Mouse (Mus musculus): ENCODE measurements around the gene Dhx16. TPM values are rescaled to one million over a fixed set of nuclear protein-coding genes. Genes with fewer than 3 reads are reported as not detected.
"Not testable (repeated sequence)": the region's sequence is repeated elsewhere in the genome, so short reads cannot be mapped to it uniquely, and the experiment has no call there.

Dhx16 gene
- total RNA-seq, 2 experiments from 2014 or later = 37.5 to 40.8 TPM

DNA sequence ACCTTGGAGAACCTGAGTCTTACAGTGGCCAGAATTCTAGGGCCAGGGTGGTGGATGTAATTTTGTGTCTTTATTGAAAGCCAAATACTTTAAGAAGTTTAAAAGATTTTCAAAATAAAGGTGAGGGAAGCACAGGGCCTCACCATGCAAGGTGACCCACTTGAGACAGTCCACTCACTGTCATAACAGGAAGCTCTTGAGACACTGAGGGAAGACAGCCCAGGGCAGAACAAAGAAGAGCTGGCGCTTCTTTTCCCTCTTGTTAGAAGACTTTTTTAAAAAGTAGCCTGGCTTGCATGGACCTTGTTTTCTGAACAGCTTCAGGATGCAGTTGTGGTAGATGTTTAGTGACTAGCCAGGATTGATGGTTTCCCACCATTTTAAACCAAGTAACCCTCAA is 40.8 kb downstream of the Dhx16 start:
- no peak for DNase-seq

DNA sequence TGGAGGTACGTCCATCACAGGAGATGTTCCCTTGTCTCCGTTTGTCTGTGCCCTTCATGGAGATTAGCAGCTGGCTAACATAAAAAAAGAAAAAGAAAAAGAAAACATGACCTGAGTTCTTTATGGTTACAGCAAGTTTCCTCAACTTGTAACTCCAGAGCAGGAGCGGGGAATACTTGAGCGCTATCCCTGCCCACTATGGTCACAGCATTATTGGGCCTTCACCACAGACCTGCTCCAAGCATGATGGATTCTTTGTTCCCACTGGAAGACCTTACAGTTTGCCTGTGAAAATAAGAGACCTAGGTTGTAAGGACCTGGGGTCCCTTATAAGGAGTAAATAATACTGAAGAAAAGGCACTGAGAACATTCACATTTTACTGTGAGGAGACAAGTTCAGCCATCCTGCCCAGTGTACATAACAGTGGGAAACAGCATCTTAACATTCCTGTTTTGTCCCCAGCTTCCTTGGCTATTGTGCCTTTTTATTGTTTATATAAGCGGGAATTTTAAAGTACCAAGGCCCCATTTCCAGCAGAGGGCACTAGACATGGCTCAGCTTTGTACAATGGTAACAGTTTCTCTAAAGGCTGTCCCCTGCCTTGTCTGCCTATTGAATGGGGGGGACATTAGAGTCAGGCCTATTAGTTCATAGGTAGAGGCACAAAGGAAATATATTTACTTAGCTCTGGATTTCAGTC is 41.4 kb downstream of the Dhx16 start:
- peak in 1 of 2 experiments; percentile 45 for DNase-seq

- DNase-seq = no peak
Measured at GRCm38 (mm10) chr17:35921710-35922109, 42.1 kb downstream of the Dhx16 start.

- DNase-seq = no peak
Measured at GRCm38 (mm10) chr17:35922566-35922965, 42.9 kb downstream of the Dhx16 start.

DNA sequence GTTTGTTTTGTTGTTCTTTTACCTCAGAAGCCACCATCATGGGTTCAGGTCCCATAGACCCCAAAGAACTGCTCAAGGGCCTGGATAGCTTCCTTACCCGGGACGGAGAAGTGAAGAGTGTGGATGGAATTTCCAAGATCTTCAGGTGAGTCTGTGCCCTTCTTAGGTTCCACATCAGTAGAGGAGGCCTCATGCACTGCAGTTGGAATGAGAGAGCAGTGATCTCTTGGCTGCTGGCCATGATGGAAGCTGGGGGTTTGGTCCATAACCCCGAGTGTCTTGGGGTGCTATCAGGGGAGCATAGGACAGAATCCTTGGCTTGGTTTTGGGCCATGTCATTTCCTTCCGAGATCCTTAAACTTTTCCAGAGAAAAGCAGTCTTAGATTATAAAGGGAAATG is 43.7 kb downstream of the Dhx16 start:
- DNase-seq = no peak

DNA sequence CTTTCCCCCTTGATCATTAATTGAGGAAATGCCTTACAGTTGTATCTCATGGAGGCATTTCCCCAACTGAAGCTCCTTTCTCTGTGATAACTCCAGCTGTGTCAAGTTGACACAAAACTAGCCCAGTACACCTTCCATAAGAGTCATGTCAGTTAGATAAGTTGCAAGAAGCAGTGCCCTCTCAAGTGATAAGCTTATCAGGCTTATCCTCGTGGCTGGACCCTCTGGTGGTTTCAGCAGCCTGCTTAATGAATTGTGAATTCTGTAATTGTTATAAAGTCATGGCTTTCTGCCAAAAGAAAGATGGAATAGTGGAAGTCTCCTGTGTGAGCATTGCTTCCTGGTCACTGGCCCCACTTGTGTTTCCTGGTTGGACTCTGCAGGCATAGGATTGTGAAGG is 47.9 kb downstream of the Dhx16 start:
- DNase-seq = no peak

GRCm38 (mm10) chr17:35929534-35929933 is 49.9 kb downstream of the Dhx16 start:
- no peak for DNase-seq

DNA sequence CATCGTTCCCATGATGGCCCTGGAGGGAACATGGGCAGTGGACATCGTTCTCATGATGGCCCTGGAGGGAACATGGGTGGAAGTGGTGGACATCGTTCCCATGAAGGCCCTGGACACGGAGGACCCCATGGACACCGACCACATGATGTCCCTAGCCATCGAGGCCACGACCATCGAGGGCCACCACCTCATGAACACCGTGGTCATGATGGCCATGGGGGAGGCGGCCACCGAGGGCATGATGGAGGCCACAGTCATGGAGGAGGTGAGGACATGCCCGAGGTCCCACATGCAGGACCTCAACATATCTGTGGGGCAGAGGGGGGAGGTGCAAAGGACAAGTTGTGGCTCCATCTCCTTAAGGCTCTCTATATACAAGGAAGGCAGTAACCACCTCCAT is 51.0 kb downstream of the Dhx16 start:
- no peak for DNase-seq

DNA sequence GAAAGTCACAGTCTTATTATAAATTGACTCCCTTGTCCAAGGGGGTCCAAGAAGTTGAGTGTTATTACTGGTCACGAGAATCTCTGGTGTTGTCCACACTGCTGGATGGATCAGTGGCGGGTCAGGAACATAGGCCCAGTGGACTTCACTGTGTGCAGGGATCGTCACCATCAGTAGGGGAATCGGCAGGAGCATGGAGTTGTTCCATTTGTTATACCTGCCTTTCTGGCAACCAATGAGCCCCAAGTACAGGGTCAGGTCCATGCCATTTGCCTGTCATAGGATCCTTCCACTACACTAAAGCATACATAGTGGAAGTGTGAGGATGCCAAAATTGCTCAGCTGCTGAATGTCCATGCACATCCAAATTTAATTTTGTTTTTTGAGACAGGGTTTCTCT is 53.0 kb downstream of the Dhx16 start:
- no peak for DNase-seq

GRCm38 (mm10) chr17:35935763-35936162 is 56.1 kb downstream of the Dhx16 start:
- DNase-seq = not testable (repeated sequence)

GRCm38 (mm10) chr17:35937700-35938348 is 58.2 kb downstream of the Dhx16 start:
- peak; percentile 51 to 58 for DNase-seq

DNA sequence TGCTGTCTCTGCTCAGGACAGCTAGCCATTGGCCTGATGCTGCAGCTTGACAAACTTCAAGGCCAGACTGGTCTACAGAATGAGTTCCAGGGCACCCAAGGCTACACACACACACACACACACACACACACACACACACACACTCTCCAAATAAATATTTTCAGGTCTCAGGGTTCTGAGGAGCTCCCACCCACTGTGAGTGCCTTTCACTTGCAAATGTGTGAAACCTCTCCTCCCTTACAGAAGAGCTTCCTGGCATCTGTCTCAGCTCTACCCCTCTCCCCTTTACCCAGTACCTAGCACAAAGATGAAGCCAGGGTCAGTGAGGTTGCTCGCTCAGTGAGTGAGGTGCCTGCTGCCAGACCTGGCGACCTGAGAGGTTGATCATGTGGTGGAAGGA is 59.5 kb downstream of the Dhx16 start:
- no peak for DNase-seq

- no peak for DNase-seq
Measured at GRCm38 (mm10) chr17:35939941-35940340, 60.3 kb downstream of the Dhx16 start.

Small RNA genes lying within 50 kb of the gene (microRNA-seq; reads per million reads assigned to microRNA genes)
- gene Gm28033 (not detected), gene Mir1894 (not detected)

Other genes starting within 250 kb of the Dhx16 start
- not detected for gene Mucl3, start 236.1 kb upstream of the Dhx16 start, total RNA-seq (2021)
- 10 to 100 TPM; 30.8 to 40.0 TPM for gene Vars2, start 212.2 kb upstream of the Dhx16 start, total RNA-seq (2021)
- gene Gtf2h4, start 206.1 kb upstream of the Dhx16 start, total RNA-seq (2021) = 10 to 100 TPM; 20.2 to 23.3 TPM
- 10 to 100 TPM; 43.4 to 48.8 TPM for gene Ddr1, start 175.2 kb upstream of the Dhx16 start, total RNA-seq (2021)
- 10 to 100 TPM; 19.2 to 36.5 TPM for gene Ier3, start 58.1 kb upstream of the Dhx16 start, total RNA-seq (2021)
- gene Flot1, start 56.6 kb upstream of the Dhx16 start, total RNA-seq (2021) = 10 to 100 TPM; 60.5 to 73.4 TPM
- 100 to 1,000 TPM; 188 to 218 TPM for gene Tubb5, start 41.5 kb upstream of the Dhx16 start, total RNA-seq (2021)
- 10 to 100 TPM; 18.3 to 18.7 TPM for gene Mdc1, start 38.3 kb upstream of the Dhx16 start, total RNA-seq (2021)
- gene Nrm, start 18.5 kb upstream of the Dhx16 start, total RNA-seq (2021) = 1 to 10 TPM; 6.7 to 7.5 TPM
- 10 to 100 TPM; 26.1 to 35.1 TPM for gene Ppp1r18, start 14.2 kb upstream of the Dhx16 start, total RNA-seq (2021)
- 10 to 100 TPM; 47.0 to 49.4 TPM for gene 2310061I04Rik, start 17.6 kb downstream of the Dhx16 start, total RNA-seq (2021)
- 10 to 100 TPM; 26.0 to 33.0 TPM for gene Atat1, start 30.3 kb downstream of the Dhx16 start, total RNA-seq (2021)
- 10 to 100 TPM; 92.6 to 97.8 TPM for gene Mrps18b, start 36.6 kb downstream of the Dhx16 start, total RNA-seq (2021)
- gene Ppp1r10, start 36.6 kb downstream of the Dhx16 start, total RNA-seq (2021) = 100 to 1,000 TPM in 1 of 2 experiments, 10 to 100 TPM in 1; 96.2 to 108 TPM
- gene Abcf1, start 89.9 kb downstream of the Dhx16 start, total RNA-seq (2021) = 10 to 100 TPM; 90.0 to 96.2 TPM
- 10 to 100 TPM; 51.2 to 54.4 TPM for gene Gnl1, start 100.0 kb downstream of the Dhx16 start, total RNA-seq (2021)
- 10 to 100 TPM; 18.3 to 19.1 TPM for gene Prr3, start 100.4 kb downstream of the Dhx16 start, total RNA-seq (2021)
- gene H2-T24, start 140.7 kb downstream of the Dhx16 start, total RNA-seq (2021) = 1 to 10 TPM; 6.5 to 9.3 TPM
- 10 to 100 TPM; 57.8 to 68.4 TPM for gene H2-T23, start 153.0 kb downstream of the Dhx16 start, total RNA-seq (2021)
- 10 to 100 TPM; 33.5 to 33.8 TPM for gene H2-T22, start 162.9 kb downstream of the Dhx16 start, total RNA-seq (2021)
- gene Gm6034, start 163.1 kb downstream of the Dhx16 start, total RNA-seq (2021) = not detected
- gene Gm11127, start 178.6 kb downstream of the Dhx16 start, total RNA-seq (2021) = 1 to 10 TPM; 4.1 to 6.1 TPM
- gene Gm19684, start 241.9 kb downstream of the Dhx16 start, total RNA-seq (2021) = under 1 TPM; 0.16 to 0.30 TPM
- not detected for gene Gm7030, start 249.6 kb downstream of the Dhx16 start, total RNA-seq (2021)